Mouse (Mus musculus): ENCODE data around the gene Timp3. TPM values are rescaled to one million over a fixed set of nuclear protein-coding genes. Genes with fewer than 3 reads are reported as not detected.

The Timp3 gene
- total RNA-seq, 1 experiment from 2014 or later = 0.12 TPM

DNA sequence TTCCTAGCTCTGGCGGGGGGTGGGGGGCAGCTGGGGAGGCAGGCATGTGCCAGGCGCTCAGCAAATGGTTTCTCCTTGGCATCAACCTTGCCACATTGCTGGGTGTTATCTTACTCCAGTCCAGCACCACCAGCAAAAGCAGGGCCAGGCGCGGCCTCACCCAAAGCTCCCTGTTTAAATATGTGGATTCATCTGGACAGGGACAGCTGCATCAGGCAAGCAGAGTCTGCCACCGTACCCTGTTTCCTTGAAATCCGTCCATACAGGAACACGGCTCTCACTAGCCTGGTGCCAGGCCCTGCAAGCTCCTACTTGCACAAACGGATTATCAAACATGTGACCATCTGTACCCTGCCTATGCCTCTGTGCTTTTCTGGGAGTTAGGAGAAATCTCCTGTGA, 21.0 kb downstream of the Timp3 start:
- no peak for ATAC-seq (ENCODE audit: extremely low read depth, insufficient number of reproducible peaks, low FRiP score, poor library complexity, severe bottlenecking)

DNA sequence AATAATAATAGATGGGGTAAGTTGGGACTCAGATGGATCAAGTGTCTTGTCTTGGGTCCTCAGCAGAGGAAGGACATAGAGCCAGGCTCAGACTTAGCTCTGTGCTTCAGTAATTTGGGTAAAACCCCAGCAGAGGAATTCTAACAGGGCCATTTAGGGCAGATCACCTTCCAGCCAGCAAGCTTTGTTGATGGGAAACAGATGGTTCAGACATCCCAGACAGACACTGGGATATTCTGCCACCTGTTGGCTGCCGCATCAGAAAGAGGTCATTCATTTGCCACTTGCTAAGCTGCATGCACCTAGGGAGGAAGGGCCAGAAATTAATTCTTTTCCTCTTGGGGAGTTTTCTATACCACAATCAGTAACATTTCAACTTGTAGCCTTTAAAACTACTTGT, 21.8 kb downstream of the Timp3 start:
- no peak for ATAC-seq (ENCODE audit: extremely low read depth, insufficient number of reproducible peaks, low FRiP score, poor library complexity, severe bottlenecking)

DNA sequence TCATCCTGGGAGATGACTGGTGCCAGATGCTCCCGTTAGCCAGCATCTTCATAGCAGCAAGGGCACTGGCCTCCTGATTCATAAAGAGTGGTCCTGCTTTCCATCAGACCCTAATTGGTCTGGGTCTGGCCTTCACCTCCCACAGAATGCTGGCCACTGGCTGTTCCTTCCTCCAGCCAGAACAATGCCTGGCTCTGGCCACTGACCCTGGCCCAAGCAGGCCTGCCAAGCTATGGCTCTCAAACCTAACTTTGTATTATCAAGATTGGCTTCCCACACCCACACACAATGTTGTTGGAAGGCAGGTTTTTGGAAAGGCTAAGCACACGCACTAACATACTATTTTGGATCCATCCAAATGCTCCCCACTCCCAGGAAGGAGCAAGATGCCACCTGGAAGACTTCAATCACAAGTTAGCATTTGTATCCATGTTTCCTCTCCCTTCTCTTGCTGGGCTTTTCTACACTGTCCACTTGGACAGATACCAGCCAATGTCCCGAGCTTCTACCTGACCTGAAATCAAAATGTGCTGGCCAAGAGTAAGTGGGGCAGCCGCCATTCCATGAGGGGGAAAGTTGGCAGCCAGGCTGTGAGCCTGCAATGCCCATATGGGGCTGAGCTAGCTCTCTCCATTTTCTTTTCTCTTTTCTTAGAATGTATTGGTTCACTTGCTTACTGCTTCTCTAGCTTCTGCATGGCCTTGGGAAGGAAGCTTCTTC, 23.3 kb downstream of the Timp3 start:
- ATAC-seq (ENCODE audit: extremely low read depth, insufficient number of reproducible peaks, low FRiP score, poor library complexity, severe bottlenecking) = no peak

- no peak for ATAC-seq (ENCODE audit: extremely low read depth, insufficient number of reproducible peaks, low FRiP score, poor library complexity, severe bottlenecking)
Measured at GRCm38 (mm10) chr10:86325272-86325671, 25.1 kb downstream of the Timp3 start.

GRCm38 (mm10) chr10:86328143-86328542, 28.0 kb downstream of the Timp3 start:
- ATAC-seq (ENCODE audit: extremely low read depth, insufficient number of reproducible peaks, low FRiP score, poor library complexity, severe bottlenecking) = no peak

DNA sequence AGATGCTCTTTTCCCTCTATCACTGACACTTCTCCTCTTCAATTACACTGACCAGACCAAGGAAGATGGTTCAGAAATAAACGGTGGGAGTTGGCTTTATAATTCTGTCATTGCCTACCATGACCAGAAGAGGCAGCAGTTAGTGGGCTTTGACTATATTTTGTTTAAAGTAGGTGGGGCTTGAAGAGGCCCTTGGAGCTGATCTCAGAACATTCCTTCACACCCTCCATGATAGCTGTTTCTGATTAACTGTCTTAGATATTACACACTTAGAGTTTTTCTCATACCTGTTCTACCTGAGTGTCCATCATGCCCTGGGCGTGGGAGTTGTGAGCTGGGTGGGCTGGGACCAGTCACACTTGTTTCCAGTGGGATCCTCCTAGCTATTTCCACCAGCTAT, 28.5 kb downstream of the Timp3 start:
- no peak for ATAC-seq (ENCODE audit: extremely low read depth, insufficient number of reproducible peaks, low FRiP score, poor library complexity, severe bottlenecking)

GRCm38 (mm10) chr10:86329241-86329882, 29.2 kb downstream of the Timp3 start:
- ATAC-seq (ENCODE audit: extremely low read depth, insufficient number of reproducible peaks, low FRiP score, poor library complexity, severe bottlenecking) = no peak

DNA sequence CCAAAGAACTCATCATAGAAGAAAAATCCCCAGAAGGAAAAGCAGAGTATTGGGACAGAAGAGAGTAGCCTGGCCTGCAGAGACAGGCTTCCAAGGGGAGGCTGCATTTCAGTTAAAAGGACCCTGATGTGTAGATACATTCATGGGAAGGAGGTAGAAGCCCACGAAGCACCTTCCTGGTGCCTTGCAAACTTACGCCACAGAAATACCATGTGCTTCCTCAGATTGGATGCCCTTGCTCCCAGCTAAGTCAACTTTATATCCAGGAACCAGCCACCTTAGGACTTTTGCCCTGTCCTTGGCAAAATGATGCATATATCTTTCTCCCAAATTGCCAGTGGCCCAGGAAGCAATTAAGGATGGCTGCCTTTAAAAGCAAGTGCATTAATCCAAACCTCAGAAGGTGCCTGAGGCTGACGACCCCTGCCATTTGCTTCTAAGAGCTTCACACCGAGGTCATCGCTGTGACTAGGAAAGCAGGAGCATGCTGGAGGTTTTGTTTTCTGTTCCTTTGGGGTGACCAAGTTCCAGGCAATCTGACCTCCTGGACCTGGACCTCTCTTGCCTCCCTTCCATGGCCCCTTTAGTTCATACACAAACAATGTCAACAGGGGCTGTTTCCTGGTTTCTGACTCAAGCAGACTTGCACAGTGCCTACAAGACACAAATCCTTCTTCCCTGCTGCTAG, 31.0 kb downstream of the Timp3 start:
- no peak for ATAC-seq (ENCODE audit: extremely low read depth, insufficient number of reproducible peaks, low FRiP score, poor library complexity, severe bottlenecking)

DNA sequence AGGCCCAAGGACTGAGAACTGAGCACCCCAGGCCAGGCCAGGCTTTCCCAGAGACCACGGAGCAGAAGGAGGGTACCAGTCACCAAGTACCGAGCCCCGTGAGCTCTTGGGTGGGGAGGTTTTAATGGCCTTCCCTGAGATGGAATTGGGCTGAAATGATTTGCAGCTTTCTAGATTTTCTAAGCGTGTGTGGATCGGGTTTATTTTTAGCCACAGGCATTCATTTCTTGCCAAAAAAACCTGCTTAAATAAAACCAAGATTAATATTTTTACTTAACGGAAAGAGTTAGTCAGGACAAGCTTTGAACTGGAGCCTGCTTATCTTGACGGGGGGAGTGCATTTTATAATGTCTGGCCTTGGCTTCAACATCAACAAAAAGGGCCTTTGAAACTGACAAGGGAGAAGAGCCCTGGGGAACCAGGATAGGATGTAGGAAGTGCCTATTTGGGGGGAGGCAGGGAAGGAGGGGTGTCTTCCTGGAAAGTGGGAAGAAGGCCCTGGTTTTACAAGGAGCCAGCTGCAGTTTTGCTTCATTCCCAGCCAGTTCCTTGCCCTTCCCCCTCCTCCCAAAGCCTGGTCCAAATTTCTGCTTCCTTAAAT, 31.6 kb downstream of the Timp3 start:
- ATAC-seq (ENCODE audit: extremely low read depth, insufficient number of reproducible peaks, low FRiP score, poor library complexity, severe bottlenecking) = no peak

GRCm38 (mm10) chr10:86332942-86333341, 32.8 kb downstream of the Timp3 start:
- no peak for ATAC-seq (ENCODE audit: extremely low read depth, insufficient number of reproducible peaks, low FRiP score, poor library complexity, severe bottlenecking)

DNA sequence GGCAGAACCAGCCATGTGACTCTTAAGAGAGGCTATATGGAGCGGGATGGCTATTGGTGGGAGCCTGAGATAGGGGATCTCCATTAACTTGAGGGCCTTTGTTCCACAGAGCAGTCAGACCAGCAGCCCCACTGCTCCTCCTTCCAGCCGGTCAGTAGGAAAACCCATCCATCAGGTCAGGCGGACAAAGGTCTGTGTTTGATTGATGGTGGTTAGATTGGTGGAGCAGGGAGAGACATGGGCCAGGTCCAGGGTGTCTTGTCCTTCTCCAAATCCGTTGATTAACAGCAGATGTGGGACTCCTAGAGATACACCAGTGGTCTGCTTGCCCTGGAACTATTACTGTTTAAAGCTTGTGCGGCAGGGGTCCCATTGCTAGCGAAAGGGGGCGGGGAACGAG, 34.4 kb downstream of the Timp3 start:
- no peak for ATAC-seq (ENCODE audit: extremely low read depth, insufficient number of reproducible peaks, low FRiP score, poor library complexity, severe bottlenecking)

DNA sequence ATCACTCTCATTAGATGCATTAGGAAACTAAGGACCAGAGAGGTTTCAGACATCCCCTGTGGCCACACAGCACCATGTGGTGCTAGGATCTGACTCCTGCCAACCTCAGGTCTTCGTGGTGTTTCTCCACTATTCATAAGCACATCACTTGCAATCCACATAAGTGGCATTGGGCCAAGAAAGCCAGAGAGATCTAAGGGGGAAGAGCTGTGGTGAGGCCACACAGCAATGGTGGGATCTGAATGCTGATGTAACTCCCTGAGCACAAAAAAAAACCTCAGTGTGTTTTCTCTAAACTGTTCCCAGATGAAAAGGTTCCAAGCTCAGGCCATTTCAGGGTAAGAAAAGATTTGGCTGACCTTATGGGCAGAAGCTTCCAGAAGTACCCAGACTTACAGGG, 36.3 kb downstream of the Timp3 start:
- ATAC-seq (ENCODE audit: extremely low read depth, insufficient number of reproducible peaks, low FRiP score, poor library complexity, severe bottlenecking) = no peak

DNA sequence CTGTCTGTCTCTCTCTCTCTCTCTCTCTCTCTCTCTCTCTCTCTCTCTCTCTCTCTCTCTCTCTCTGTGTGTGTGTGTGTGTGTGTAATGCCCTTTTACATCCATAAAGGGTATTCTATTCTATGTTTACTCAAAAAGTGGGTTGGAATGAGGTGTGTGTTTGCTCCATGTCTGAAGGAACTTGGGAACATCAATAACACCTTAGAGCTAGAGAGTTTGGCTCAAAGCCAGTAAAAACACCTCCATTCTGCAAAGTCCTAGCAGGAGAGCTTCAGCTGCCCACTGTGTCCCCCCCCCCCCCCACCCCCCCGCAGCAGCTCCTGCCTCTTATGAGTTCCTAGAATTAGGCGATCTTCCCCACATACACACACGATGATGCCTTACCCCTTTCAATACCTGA, 37.1 kb downstream of the Timp3 start:
- no peak for ATAC-seq (ENCODE audit: extremely low read depth, insufficient number of reproducible peaks, low FRiP score, poor library complexity, severe bottlenecking)

GRCm38 (mm10) chr10:86338121-86338715, 38.0 kb downstream of the Timp3 start:
- no peak for ATAC-seq (ENCODE audit: extremely low read depth, insufficient number of reproducible peaks, low FRiP score, poor library complexity, severe bottlenecking)

DNA sequence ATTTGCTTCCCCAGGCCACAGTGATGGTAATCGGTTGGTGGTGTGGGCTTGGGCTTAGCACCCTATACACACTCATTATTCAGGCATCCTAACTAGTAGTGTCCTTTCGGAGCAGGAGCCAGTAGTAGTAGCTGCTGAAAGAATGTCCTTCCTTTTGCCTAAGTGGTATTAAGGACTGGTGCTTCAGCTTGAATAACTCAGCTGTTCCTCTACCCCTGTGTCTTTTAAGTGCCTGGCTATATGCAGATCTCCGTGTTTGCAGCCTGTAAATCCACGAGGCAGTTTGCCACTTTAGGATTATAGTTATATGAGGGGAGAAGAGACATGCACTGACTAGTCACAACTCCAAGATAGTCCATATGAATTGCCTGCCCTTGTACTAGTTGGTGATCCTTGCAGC, 38.9 kb downstream of the Timp3 start:
- ATAC-seq (ENCODE audit: extremely low read depth, insufficient number of reproducible peaks, low FRiP score, poor library complexity, severe bottlenecking) = no peak

DNA sequence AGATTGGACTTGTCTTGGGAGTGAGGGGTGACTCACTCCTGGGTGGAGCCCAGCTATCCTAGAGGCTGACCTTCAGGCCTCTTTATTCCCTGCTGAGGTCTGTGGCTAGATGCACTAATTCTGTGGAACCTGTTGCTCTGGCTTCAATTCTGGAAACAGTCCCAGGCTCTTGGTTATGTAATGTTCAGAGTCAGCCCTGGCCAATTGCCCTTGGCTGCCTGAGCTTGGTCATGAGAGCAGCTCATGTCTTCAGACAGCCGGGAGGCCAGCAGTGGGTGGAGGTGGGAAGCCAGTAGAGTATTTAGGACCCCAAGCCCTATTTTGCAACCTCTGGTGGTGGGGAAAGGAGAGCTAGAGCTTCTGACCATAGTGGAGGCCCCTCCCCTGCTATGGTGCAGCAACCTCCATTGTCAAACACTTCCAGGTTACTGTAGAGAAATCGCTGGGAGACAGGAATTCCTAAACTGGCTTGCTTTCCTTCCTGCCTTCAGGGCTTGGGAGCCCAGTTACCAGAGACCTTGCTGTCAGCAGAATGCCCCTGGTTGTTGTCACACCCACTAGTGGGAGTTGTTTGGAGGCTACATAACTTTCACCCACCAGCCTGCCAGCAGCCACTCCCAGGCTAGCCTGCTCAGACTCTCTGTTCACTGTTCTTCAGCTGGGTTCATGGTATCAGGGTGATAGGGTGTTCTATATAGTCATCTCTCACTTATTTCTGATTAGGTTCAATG, 39.6 kb downstream of the Timp3 start:
- ATAC-seq (ENCODE audit: extremely low read depth, insufficient number of reproducible peaks, low FRiP score, poor library complexity, severe bottlenecking) = no peak

DNA sequence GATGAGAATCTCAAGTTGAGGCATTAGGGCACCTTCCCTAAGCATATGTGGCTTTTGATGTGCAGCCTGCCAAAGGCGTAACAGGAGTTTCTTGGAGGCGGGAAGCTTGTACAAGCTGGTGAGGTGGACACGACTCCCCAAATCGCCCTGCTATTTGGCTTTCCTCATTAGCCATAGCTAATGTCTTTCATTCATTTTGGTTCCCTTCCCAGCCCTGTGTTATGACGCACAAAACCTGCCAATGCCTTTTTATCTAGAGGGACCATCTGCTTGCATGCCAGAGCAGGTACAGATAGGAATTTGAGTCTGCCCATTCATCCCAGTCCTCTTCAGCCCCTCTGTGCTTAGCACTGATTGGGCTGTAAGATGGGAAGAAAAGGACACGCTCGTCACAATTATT, 40.2 kb downstream of the Timp3 start:
- no peak for ATAC-seq (ENCODE audit: extremely low read depth, insufficient number of reproducible peaks, low FRiP score, poor library complexity, severe bottlenecking)

GRCm38 (mm10) chr10:86340991-86341527, 40.9 kb downstream of the Timp3 start:
- no peak for ATAC-seq (ENCODE audit: extremely low read depth, insufficient number of reproducible peaks, low FRiP score, poor library complexity, severe bottlenecking)

- ATAC-seq (ENCODE audit: extremely low read depth, insufficient number of reproducible peaks, low FRiP score, poor library complexity, severe bottlenecking) = no peak
Measured at GRCm38 (mm10) chr10:86341589-86341988, 41.4 kb downstream of the Timp3 start.

Measured in neutrophil, adult 5-6 weeks (primary cell).